Mouse (Mus musculus) gastrocnemius, postnatal 14 days (tissue): Measurements from ENCODE around the gene Ccdc134. TPM values are rescaled to one million over a fixed set of nuclear protein-coding genes. Genes with fewer than 3 reads are reported as not detected.

Experiments used
- DNase-seq: peaks from one replicate; pipeline ENCODE4 v3.0.0; 2021; ENCODE audit warnings: mixed read lengths
- intact Hi-C: fragments of 180-260 bp; cut with DNase I; formaldehyde crosslinking; loops from one replicate; pipeline ENCODE4 v1.15.1; 2025; ENCODE audit warnings: low total_unique reads
- total RNA-seq, 2 experiments: library from RNA; stranded (reverse); gene quantifications; 2 replicates each; pipeline ENCODE4 v1.2.3; 2021

The Ccdc134 gene
- total RNA-seq, 2 experiments from 2014 or later, result 18.5 to 18.7 TPM

- peak; percentile 80 for DNase-seq
- intact Hi-C loops, result no loop called here
Measured at GRCm38 (mm10) chr15:82188481-82189240, 60.9 kb downstream of the Ccdc134 start.

Other genes with a start within 250 kb of the Ccdc134 start
- gene Polr3h, start 201.7 kb upstream of the Ccdc134 start, total RNA-seq, result 1 to 10 TPM; 7.3 to 8.1 TPM
- 1 to 10 TPM; 3.7 to 3.8 TPM for gene Csdc2, start 191.2 kb upstream of the Ccdc134 start, total RNA-seq
- 10 to 100 TPM; 15.2 to 16.9 TPM for gene Pmm1, start 167.0 kb upstream of the Ccdc134 start, total RNA-seq
- not detected for gene 1700029P11Rik, start 147.4 kb upstream of the Ccdc134 start, total RNA-seq
- 10 to 100 TPM; 22.0 to 26.6 TPM for gene Xrcc6, start 140.1 kb upstream of the Ccdc134 start, total RNA-seq
- 10 to 100 TPM; 18.8 to 23.9 TPM for gene Desi1, start 94.1 kb upstream of the Ccdc134 start, total RNA-seq
- gene Snu13, start 80.3 kb upstream of the Ccdc134 start, total RNA-seq, result 10 to 100 TPM; 40.3 to 46.7 TPM
- not detected for gene 4930407I10Rik, start 68.8 kb upstream of the Ccdc134 start, total RNA-seq
- gene Mei1, start 57.9 kb upstream of the Ccdc134 start, total RNA-seq, result under 1 TPM; 0.13 to 0.33 TPM
- gene Srebf2, start 19.3 kb downstream of the Ccdc134 start, total RNA-seq, result 10 to 100 TPM; 13.7 to 22.9 TPM
- under 1 TPM in 1 of 2 experiments, not detected in 1; 0.08 TPM for gene Shisa8, start 84.9 kb downstream of the Ccdc134 start, total RNA-seq
- gene Tnfrsf13c, start 96.4 kb downstream of the Ccdc134 start, total RNA-seq, result not detected
- 1 to 10 TPM; 1.8 to 2.6 TPM for gene Cenpm, start 116.8 kb downstream of the Ccdc134 start, total RNA-seq
- gene 1500009C09Rik, start 124.5 kb downstream of the Ccdc134 start, total RNA-seq, result not detected
- 1 to 10 TPM in 1 of 2 experiments, under 1 TPM in 1; 0.71 to 1.4 TPM for gene Sept3, start 147.0 kb downstream of the Ccdc134 start, total RNA-seq
- gene Wbp2nl, start 171.0 kb downstream of the Ccdc134 start, total RNA-seq, result not detected
- gene Naga, start 211.0 kb downstream of the Ccdc134 start, total RNA-seq, result 10 to 100 TPM; 19.3 to 20.4 TPM
- 1 to 10 TPM; 2.0 to 2.8 TPM for gene Pheta2, start 211.0 kb downstream of the Ccdc134 start, total RNA-seq
- gene Smdt1, start 211.0 kb downstream of the Ccdc134 start, total RNA-seq, result 100 to 1,000 TPM; 141 to 147 TPM
- 100 to 1,000 TPM; 417 to 454 TPM for gene Ndufa6, start 226.4 kb downstream of the Ccdc134 start, total RNA-seq